Mouse (Mus musculus): Measurements from ENCODE around the gene Tmem106a. TPM values are rescaled to one million over a fixed set of nuclear protein-coding genes. Genes with fewer than 3 reads are reported as not detected.

The Tmem106a gene
- total RNA-seq, 1 experiment, result 5.8 TPM

DNA sequence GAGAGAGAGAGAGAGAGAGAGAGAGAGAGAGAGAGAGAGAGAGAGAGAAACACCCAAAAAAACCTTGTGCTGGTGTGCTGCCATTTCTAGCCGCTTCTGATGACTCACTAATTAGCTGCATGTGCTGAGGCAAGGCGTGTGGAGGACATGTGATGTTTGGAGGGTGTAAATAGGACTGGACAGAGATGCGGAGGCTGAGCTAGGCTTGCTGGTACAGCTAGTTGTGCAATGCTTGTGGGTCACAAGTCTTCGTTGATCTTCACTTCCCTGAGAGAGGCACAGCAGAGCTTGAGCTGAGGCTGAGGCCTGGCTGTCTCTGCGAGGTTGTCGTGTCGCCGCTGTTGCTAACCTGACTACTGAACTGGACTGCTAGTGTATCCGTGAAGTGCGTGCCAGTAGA, 5.6 kb downstream of the Tmem106a start:
- in situ Hi-C loops (cut with MboI; ENCODE audit: low sequenced_read_pairs in 2 of 2, unreplicated experiment in 2 of 2), result no loop called here
- Histone ChIP-seq H3K9ac (ENCODE audit: insufficient read depth, low read depth, low read length, poor library complexity, severe bottlenecking) (no peak overlapping the region), H3K36me3 (ENCODE audit: control insufficient read depth, insufficient read depth, low read length, poor library complexity, severe bottlenecking) (peaks cover 7% of the 10 kb centered on the region; the same call in 1 of the 2 replicates), H3K4me3 (ENCODE audit: insufficient read depth in 1 of 2, low read depth in 1 of 2, low read length in 2 of 2, poor library complexity in 1 of 2, severe bottlenecking in 1 of 2) (no peak overlapping the region), H3K4me1 (ENCODE audit: control insufficient read depth in 2 of 2, insufficient read depth in 2 of 2, low read length in 2 of 2, poor library complexity in 1 of 2) (peaks cover 8 to 18% of the 10 kb centered on the region in 2 experiments), H3K27ac (ENCODE audit: insufficient read depth, low read depth, low read length, poor library complexity, severe bottlenecking) (no peak overlapping the region), H3K9me3 (ENCODE audit: control insufficient read depth, insufficient read depth, low read depth, low read length) (no peaks in the 10 kb centered on the region)
- no peak for DNase-seq (ENCODE audit: low read depth, low spot score)
- TF ChIP-seq HCFC1 (IDR thresholded peaks at IDR 0.05; ENCODE audit: borderline replicate concordance, insufficient read depth, low read length) (no peak), MAFK (IDR thresholded peaks at IDR 0.05; ENCODE audit: insufficient read depth, low read depth, low read length) (no peak), ZC3H11A (IDR thresholded peaks at IDR 0.05; ENCODE audit: borderline replicate concordance, low read depth, low read length) (no peak), CHD2 (IDR thresholded peaks at IDR 0.05; ENCODE audit: low read depth, low read length) (no peak), ZNF384 (IDR thresholded peaks at IDR 0.05; ENCODE audit: low read depth, low read length) (no peak)

DNA sequence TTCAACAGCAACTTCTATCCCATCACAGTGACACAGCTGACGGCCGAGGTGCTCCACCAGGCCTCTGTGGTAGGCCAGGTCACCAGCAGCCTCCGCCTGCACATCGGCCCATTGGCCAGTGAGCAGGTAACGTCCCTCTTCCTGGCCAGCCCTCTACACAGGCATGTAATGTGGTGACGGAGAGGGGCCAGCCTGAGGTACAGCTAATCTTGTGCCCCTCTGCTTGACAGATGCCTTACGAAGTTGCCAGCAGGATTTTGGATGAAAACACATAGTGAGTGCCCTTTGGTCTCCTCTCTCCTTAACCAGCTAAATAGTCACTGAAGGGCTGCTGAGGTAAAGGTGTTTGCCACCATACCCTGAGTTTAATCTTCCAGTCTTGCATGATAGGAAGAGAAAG, 6.8 kb downstream of the Tmem106a start:
- no peaks in the 10 kb centered on the region for H3K9me3 ChIP-seq (ENCODE audit: control insufficient read depth, insufficient read depth, low read depth, low read length)
- TF ChIP-seq CHD2 (IDR thresholded peaks at IDR 0.05; ENCODE audit: low read depth, low read length) (no peak), HCFC1 (IDR thresholded peaks at IDR 0.05; ENCODE audit: borderline replicate concordance, insufficient read depth, low read length) (no peak), ZNF384 (IDR thresholded peaks at IDR 0.05; ENCODE audit: low read depth, low read length) (no peak), MAFK (IDR thresholded peaks at IDR 0.05; ENCODE audit: insufficient read depth, low read depth, low read length) (no peak), ZC3H11A (IDR thresholded peaks at IDR 0.05; ENCODE audit: borderline replicate concordance, low read depth, low read length) (no peak)
- H3K36me3 ChIP-seq (ENCODE audit: control insufficient read depth, insufficient read depth, low read length, poor library complexity, severe bottlenecking), result peaks cover 7% of the 10 kb centered on the region; the same call in 1 of the 2 replicates
- in situ Hi-C loops (cut with MboI; ENCODE audit: low sequenced_read_pairs in 2 of 2, unreplicated experiment in 2 of 2), result no loop called here
- H3K9ac ChIP-seq (ENCODE audit: insufficient read depth, low read depth, low read length, poor library complexity, severe bottlenecking), result no peak overlapping the region
- no peak overlapping the region for H3K4me3 ChIP-seq (ENCODE audit: insufficient read depth in 1 of 2, low read depth in 1 of 2, low read length in 2 of 2, poor library complexity in 1 of 2, severe bottlenecking in 1 of 2)
- peaks cover 8 to 20% of the 10 kb centered on the region in 2 experiments for H3K4me1 ChIP-seq (ENCODE audit: control insufficient read depth in 2 of 2, insufficient read depth in 2 of 2, low read length in 2 of 2, poor library complexity in 1 of 2)
- no peak overlapping the region for H3K27ac ChIP-seq (ENCODE audit: insufficient read depth, low read depth, low read length, poor library complexity, severe bottlenecking)
- no peak for DNase-seq (ENCODE audit: low read depth, low spot score)

DNA sequence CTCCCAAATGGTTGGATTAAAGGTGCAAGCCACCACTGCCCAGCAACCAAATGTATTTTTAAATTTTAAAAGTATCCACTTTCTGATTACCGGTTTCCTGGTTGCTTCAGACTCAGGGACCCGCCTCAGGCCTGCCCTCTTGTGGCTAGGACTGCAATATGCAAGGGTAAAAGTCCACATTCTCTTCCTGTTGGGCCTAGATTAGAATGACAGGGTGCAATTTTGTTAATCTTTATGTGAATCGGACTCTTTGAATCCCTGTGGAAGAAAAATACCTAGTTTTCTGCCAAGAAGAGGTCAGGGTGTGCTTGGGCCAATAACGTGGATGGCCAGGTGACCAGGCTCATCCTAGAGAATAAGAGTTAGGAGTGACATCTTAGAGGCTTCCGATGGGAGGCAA, 7.4 kb downstream of the Tmem106a start:
- TF ChIP-seq CHD2 (IDR thresholded peaks at IDR 0.05; ENCODE audit: low read depth, low read length) (no peak), ZNF384 (IDR thresholded peaks at IDR 0.05; ENCODE audit: low read depth, low read length) (no peak), ZC3H11A (IDR thresholded peaks at IDR 0.05; ENCODE audit: borderline replicate concordance, low read depth, low read length) (no peak), MAFK (IDR thresholded peaks at IDR 0.05; ENCODE audit: insufficient read depth, low read depth, low read length) (no peak), HCFC1 (IDR thresholded peaks at IDR 0.05; ENCODE audit: borderline replicate concordance, insufficient read depth, low read length) (no peak)
- in situ Hi-C loops (cut with MboI; ENCODE audit: low sequenced_read_pairs in 2 of 2, unreplicated experiment in 2 of 2), result no loop called here
- Histone ChIP-seq H3K4me1 (ENCODE audit: control insufficient read depth in 2 of 2, insufficient read depth in 2 of 2, low read length in 2 of 2, poor library complexity in 1 of 2) (peaks cover 8 to 22% of the 10 kb centered on the region in 2 experiments), H3K27ac (ENCODE audit: insufficient read depth, low read depth, low read length, poor library complexity, severe bottlenecking) (no peak overlapping the region; the same call in 1 of the 2 replicates), H3K9me3 (ENCODE audit: control insufficient read depth, insufficient read depth, low read depth, low read length) (no peaks in the 10 kb centered on the region), H3K4me3 (ENCODE audit: insufficient read depth in 1 of 2, low read depth in 1 of 2, low read length in 2 of 2, poor library complexity in 1 of 2, severe bottlenecking in 1 of 2) (no peak overlapping the region), H3K9ac (ENCODE audit: insufficient read depth, low read depth, low read length, poor library complexity, severe bottlenecking) (no peak overlapping the region), H3K36me3 (ENCODE audit: control insufficient read depth, insufficient read depth, low read length, poor library complexity, severe bottlenecking) (peaks cover 7% of the 10 kb centered on the region; the same call in 1 of the 2 replicates)
- DNase-seq (ENCODE audit: low read depth, low spot score), result peak; percentile 69

DNA sequence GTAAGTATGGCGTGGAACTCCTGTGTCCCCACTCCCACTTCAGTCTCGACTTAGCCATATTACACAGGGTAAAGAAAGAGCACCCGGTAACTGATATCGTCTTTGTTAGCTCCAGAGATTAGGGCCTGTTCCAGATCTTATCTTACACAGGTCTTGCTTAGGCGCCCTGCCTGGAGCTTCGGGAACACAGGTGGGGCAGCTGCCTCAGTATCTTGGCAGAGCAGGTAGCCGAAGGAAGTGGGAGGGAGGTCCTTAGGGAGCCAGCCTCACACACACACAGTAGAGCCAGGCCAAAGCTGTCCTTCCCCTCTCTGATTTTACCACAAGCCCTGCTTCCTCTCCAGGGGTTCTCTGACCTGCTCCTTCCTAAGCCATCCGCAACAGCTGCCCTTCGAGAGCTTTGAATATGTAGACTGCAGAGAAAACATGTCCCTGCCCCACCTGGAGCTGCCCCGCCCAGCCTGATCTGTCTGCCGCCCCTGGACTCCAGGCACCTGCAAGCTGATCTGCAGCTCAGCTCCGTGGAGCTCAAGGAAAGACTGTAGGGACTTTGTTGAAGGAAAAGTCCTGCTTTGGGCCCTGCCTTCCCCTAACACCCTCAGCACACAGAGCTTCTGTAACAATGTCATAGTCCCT, 8.1 kb downstream of the Tmem106a start:
- Histone ChIP-seq H3K27ac (ENCODE audit: insufficient read depth, low read depth, low read length, poor library complexity, severe bottlenecking) (peak overlapping the region; percentile 27; the same call in 1 of the 2 replicates), H3K4me3 (ENCODE audit: insufficient read depth in 1 of 2, low read depth in 1 of 2, low read length in 2 of 2, poor library complexity in 1 of 2, severe bottlenecking in 1 of 2) (peak overlapping the region; percentile 4 to 6; a peak in 2 of 4 replicates), H3K4me1 (ENCODE audit: control insufficient read depth in 2 of 2, insufficient read depth in 2 of 2, low read length in 2 of 2, poor library complexity in 1 of 2) (peaks cover 8 to 22% of the 10 kb centered on the region in 2 experiments), H3K9ac (ENCODE audit: insufficient read depth, low read depth, low read length, poor library complexity, severe bottlenecking) (peak overlapping the region; percentile 24; the same call in 1 of the 2 replicates), H3K36me3 (ENCODE audit: control insufficient read depth, insufficient read depth, low read length, poor library complexity, severe bottlenecking) (peaks cover 7% of the 10 kb centered on the region; the same call in 1 of the 2 replicates), H3K9me3 (ENCODE audit: control insufficient read depth, insufficient read depth, low read depth, low read length) (no peaks in the 10 kb centered on the region)
- in situ Hi-C loops (cut with MboI; ENCODE audit: low sequenced_read_pairs in 2 of 2, unreplicated experiment in 2 of 2), result no loop called here
- TF ChIP-seq ZNF384 (IDR thresholded peaks at IDR 0.05; ENCODE audit: low read depth, low read length) (no peak), HCFC1 (IDR thresholded peaks at IDR 0.05; ENCODE audit: borderline replicate concordance, insufficient read depth, low read length) (no peak), MAFK (IDR thresholded peaks at IDR 0.05; ENCODE audit: insufficient read depth, low read depth, low read length) (no peak), CHD2 (IDR thresholded peaks at IDR 0.05; ENCODE audit: low read depth, low read length) (no peak), ZC3H11A (IDR thresholded peaks at IDR 0.05; ENCODE audit: borderline replicate concordance, low read depth, low read length) (no peak)
- DNase-seq (ENCODE audit: low read depth, low spot score), result no peak

Data from ES-E14 (cell line).